Mouse (Mus musculus) thymus, adult 2 months (tissue): Measurements from ENCODE around the gene Tmtc1.

Experiments
- CTCF ChIP-seq: fragments of 200-500 bp; IDR thresholded peaks from 2 replicates; pipeline ENCODE4 v1.5.1; 2012; ENCODE audit warnings: mild to moderate bottlenecking, control low read depth, low read length, moderate library complexity, borderline replicate concordance; ENCODE audit not compliant: control insufficient read depth, poor library complexity, insufficient read depth; ENCODE audit errors: extremely low read depth
- POLR2A ChIP-seq: fragments of 200-500 bp; IDR thresholded peaks from 2 replicates; pipeline ENCODE4 v1.6.1; 2012; ENCODE audit warnings: mild to moderate bottlenecking, low read length, control low read depth, moderate library complexity; ENCODE audit not compliant: control insufficient read depth, poor library complexity, insufficient read depth; ENCODE audit errors: extremely low read depth

GRCm38 (mm10) chr6:148214765-148215164 lies 229.4 kb downstream of the Tmtc1 start:
- no peak for TF ChIP-seq CTCF
- no peak for TF ChIP-seq POLR2A
